9 mouse cellular contexts compared by ENCODE assay signal in genomic region chr8:70596775-70597416, GRCm38 (mm10). TPM values are rescaled to one million over a fixed set of nuclear protein-coding genes. Genes with fewer than 3 reads are reported as not detected.
DNase-seq lines count a peak whose midpoint lies in the region; ATAC-seq lines count a peak whose summit lies in the region.
"Had no signal": no experiment of that assay in that cellular context is flagged by ENCODE, and none has a peak within 500 bp of the region (broad histone marks: within the 10 kb centered on the region; RNA-seq: fewer than 3 reads in every experiment).

No protein-coding gene starts in this region.

- ATAC-seq in cerebellum, adult (ENCODE audit: insufficient number of reproducible peaks, low FRiP score, low TSS enrichment), result no peak
- ATAC-seq in hindbrain, embryonic 16.5 days, result no peak
- ATAC-seq in neural tube, embryonic 13.5 days (ENCODE audit: low read depth), result no peak

- DNase-seq in cerebellum, adult 11 months, result peak; percentile 67
- peak; percentile 60 for DNase-seq in right cerebral cortex, postnatal 14 days
- no peak for DNase-seq in right cerebral cortex, postnatal 4 days
- no peak for DNase-seq in yolk sac, embryonic 10.5 days (ENCODE audit: low spot score)
- DNase-seq in ovary, postnatal 14 days (ENCODE audit: low spot score), result no peak

- H3K27ac ChIP-seq in hindbrain, embryonic 16.5 days (ENCODE audit: low read depth, low read length), result no peak overlapping the region
- no peak overlapping the region for H3K27ac ChIP-seq in neural tube, embryonic 13.5 days (replicated peaks)
- H3K27ac ChIP-seq: liver, embryonic 15.5 days had no signal

- H3K4me2 ChIP-seq in hindbrain, embryonic 16.5 days (ENCODE audit: low read length), result peak overlapping the region; percentile 73
- peak overlapping the region; percentile 75 for H3K4me2 ChIP-seq in neural tube, embryonic 13.5 days

- peaks cover 3% of the 10 kb centered on the region; the same call in 1 of the 2 replicates for H3K36me3 ChIP-seq in hindbrain, embryonic 16.5 days (ENCODE audit: control insufficient read depth, insufficient read depth, low read length)
- H3K36me3 ChIP-seq in neural tube, embryonic 13.5 days, result peaks cover 20% of the 10 kb centered on the region

- H3K9me3 ChIP-seq in hindbrain, embryonic 16.5 days (ENCODE audit: control insufficient read depth, low read length), result peaks cover 2% of the 10 kb centered on the region; the same call in 1 of the 2 replicates
- no peaks in the 10 kb centered on the region for H3K9me3 ChIP-seq in neural tube, embryonic 13.5 days
- H3K9me3 ChIP-seq: liver, embryonic 15.5 days had no signal

- H3K4me1 ChIP-seq in hindbrain, embryonic 16.5 days (ENCODE audit: control insufficient read depth, insufficient read depth, low read depth, low read length), result peaks cover 62% of the 10 kb centered on the region
- peaks cover 87% of the 10 kb centered on the region for H3K4me1 ChIP-seq in neural tube, embryonic 13.5 days (replicated peaks)

- no peak overlapping the region for H3K9ac ChIP-seq in hindbrain, embryonic 16.5 days (ENCODE audit: low read depth, low read length)
- 0 out of 2 replicates have a peak overlapping the region, but pooled peaks have one; percentile 79 for H3K9ac ChIP-seq in neural tube, embryonic 13.5 days
- H3K9ac ChIP-seq: liver, embryonic 15.5 days had no signal

- peak overlapping the region; percentile 40; the same call in 1 of the 2 replicates for H3K4me3 ChIP-seq in hindbrain, embryonic 16.5 days (ENCODE audit: low read length)
- no peak overlapping the region; the same call in 1 of the 2 replicates for H3K4me3 ChIP-seq in neural tube, embryonic 13.5 days

- H3K27me3 ChIP-seq in hindbrain, embryonic 16.5 days (replicated peaks; ENCODE audit: control insufficient read depth, insufficient read depth, low read length), result no peaks in the 10 kb centered on the region
- H3K27me3 ChIP-seq in neural tube, embryonic 13.5 days, result peaks cover 15% of the 10 kb centered on the region
- H3K27me3 ChIP-seq: liver, embryonic 15.5 days had no signal

- 73% methylated on average over 17 of the region's 17 CpGs for WGBS in hindbrain, embryonic 16.5 days
- 86% methylated on average over 17 of the region's 17 CpGs for WGBS in neural tube, embryonic 13.5 days

RNA-seq across cellular contexts. Expression of gene Isyna1, which starts 2.7 kb away (rescaled TPM):
- polyA plus RNA-seq in hindbrain, embryonic 16.5 days (2015; fragmentation: Nextera tagmentation; extraction: Ambion mirVana), result 150 and 164 TPM in 2 replicates
- 113 and 115 TPM in 2 replicates for polyA plus RNA-seq in neural tube, embryonic 13.5 days (2015; fragmentation: Nextera tagmentation; extraction: Ambion mirVana)

RNA-seq across cellular contexts. Expression of gene Ssbp4, which starts 11.8 kb away (rescaled TPM):
- 148 and 157 TPM in 2 replicates for polyA plus RNA-seq in hindbrain, embryonic 16.5 days (2015; fragmentation: Nextera tagmentation; extraction: Ambion mirVana)
- 117 and 141 TPM in 2 replicates for polyA plus RNA-seq in neural tube, embryonic 13.5 days (2015; fragmentation: Nextera tagmentation; extraction: Ambion mirVana)

RNA-seq across cellular contexts. Expression of gene Lrrc25, which starts 19.1 kb away (rescaled TPM):
- 1.1 and 1.6 TPM in 2 replicates for polyA plus RNA-seq in hindbrain, embryonic 16.5 days (2015; fragmentation: Nextera tagmentation; extraction: Ambion mirVana)
- 1.5 and 1.8 TPM in 2 replicates for polyA plus RNA-seq in neural tube, embryonic 13.5 days (2015; fragmentation: Nextera tagmentation; extraction: Ambion mirVana)

RNA-seq across cellular contexts. Expression of gene Gdf15, which starts 35.4 kb away (rescaled TPM):
- 0.11 and 0.48 TPM in 2 replicates for polyA plus RNA-seq in hindbrain, embryonic 16.5 days (2015; fragmentation: Nextera tagmentation; extraction: Ambion mirVana)
- not detected in 2 replicates for polyA plus RNA-seq in neural tube, embryonic 13.5 days (2015; fragmentation: Nextera tagmentation; extraction: Ambion mirVana)

RNA-seq across cellular contexts. Expression of gene Ell, which starts 57.6 kb away (rescaled TPM):
- 14.9 and 19.2 TPM in 2 replicates for polyA plus RNA-seq in hindbrain, embryonic 16.5 days (2015; fragmentation: Nextera tagmentation; extraction: Ambion mirVana)
- polyA plus RNA-seq in neural tube, embryonic 13.5 days (2015; fragmentation: Nextera tagmentation; extraction: Ambion mirVana), result 15.6 and 16.5 TPM in 2 replicates

Comparison
In these comparisons a context has a peak if more than half of its experiments do, and no peak if none do; other contexts are left out.
1. DNase-seq: peak in cerebellum, adult 11 months (single experiment) and right cerebral cortex, postnatal 14 days (single experiment); none in right cerebral cortex, postnatal 4 days (single experiment), yolk sac, embryonic 10.5 days (single experiment) and ovary, postnatal 14 days (single experiment).